Mouse (Mus musculus): ENCODE results near the gene Ddc. TPM values are rescaled to one million over a fixed set of nuclear protein-coding genes. Genes with fewer than 3 reads are reported as not detected.

Ddc gene
- total and polyA plus RNA-seq, 3 experiments: 0.07 to 0.08 TPM; not detected in 1

DNA sequence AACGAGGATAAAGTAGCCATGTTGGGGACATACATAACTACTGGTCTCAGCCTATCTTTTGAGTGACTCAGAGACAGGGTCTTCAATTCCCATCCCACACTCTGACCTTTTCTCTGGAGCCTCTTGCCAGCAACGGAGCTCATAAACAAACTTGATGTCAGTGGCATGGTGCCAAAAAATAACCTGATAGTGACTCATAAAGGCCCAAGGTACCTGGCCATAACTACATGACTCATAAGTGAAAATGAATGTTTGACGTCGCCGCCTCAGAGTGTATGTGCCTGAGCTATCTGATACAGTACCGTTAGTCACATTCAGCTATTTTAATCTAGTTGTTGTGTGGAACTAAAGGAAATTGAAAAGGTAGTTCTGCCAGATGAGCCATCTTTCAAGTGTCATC, 72.3 kb downstream of the Ddc start:
- peaks cover 0 to 8% of the 10 kb centered on the region in 2 experiments; a peak in 2 of 4 replicates for H3K36me3 ChIP-seq (ENCODE audit: control insufficient read depth in 1 of 2, insufficient read depth in 2 of 2, low read length in 2 of 2)
- peak; percentile 41 for DNase-seq (ENCODE audit: low read depth, low spot score)
- peaks cover 31 to 40% of the 10 kb centered on the region in 2 experiments for H3K27me3 ChIP-seq (ENCODE audit: control insufficient read depth in 1 of 2, insufficient read depth in 2 of 2, low read length in 2 of 2)
- H3K79me2 ChIP-seq (ENCODE audit: control insufficient read depth, insufficient read depth, low read length, poor library complexity): no peaks in the 10 kb centered on the region
- no peak overlapping the region for H3K9ac ChIP-seq (ENCODE audit: control insufficient read depth, low read depth, low read length, poor library complexity, severe bottlenecking)
- no peaks in the 10 kb centered on the region for H3K9me3 ChIP-seq (replicated peaks; ENCODE audit: insufficient read depth, low read length)
- no peak overlapping the region for H3K27ac ChIP-seq (ENCODE audit: control insufficient read depth, low read depth, low read length)
- TF ChIP-seq SMC3 (IDR thresholded peaks at IDR 0.05; ENCODE audit: low read depth, low read length) (no peak), TAL1 (IDR thresholded peaks at IDR 0.05; ENCODE audit: low read length) (no peak), POLR2AphosphoS5 (IDR thresholded peaks at IDR 0.05; ENCODE audit: borderline replicate concordance, low read depth, low read length) (no peak)
- H3K4me3 ChIP-seq (ENCODE audit: control insufficient read depth in 1 of 2, insufficient read depth in 1 of 2, low read depth in 2 of 2, low read length in 2 of 2): no peak overlapping the region
- H3K4me1 ChIP-seq (ENCODE audit: control insufficient read depth in 1 of 2, insufficient read depth in 2 of 2, low read length in 2 of 2): peaks cover 0 to 9% of the 10 kb centered on the region in 2 experiments; a peak in 1 of 4 replicates

DNA sequence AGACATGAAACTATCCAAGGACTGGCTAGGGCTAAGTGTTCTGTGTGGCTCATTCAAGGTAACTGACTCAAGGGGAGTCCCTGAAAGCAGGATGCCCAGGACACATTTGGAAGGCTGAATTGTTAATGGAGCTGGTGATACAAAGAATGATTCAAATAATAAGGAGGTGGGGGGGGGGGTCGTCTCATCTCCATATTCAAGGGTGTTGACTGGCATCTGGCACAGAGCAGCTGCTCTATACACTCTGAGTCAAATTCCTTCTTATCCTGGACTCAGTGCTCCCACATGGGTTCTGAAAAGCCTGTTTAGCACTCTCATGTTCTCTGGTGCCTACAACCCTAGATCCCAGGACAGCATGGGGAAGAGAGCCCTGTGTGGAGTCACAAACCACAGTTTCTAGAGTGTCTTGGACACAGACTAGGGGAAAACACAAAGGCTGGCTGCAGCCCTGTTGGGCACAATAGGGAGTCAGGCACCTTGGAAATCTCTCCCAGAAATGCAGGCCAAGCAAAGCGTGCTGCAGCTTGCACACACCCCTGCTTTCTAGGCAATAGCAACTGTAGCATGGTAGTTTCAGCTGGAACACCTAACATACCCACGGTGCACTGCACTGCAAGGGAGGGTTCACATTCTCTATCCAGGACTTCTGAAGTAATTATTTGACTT, 72.8 kb downstream of the Ddc start:
- Histone ChIP-seq H3K9ac (ENCODE audit: control insufficient read depth, low read depth, low read length, poor library complexity, severe bottlenecking) (no peak overlapping the region), H3K4me1 (ENCODE audit: control insufficient read depth in 1 of 2, insufficient read depth in 2 of 2, low read length in 2 of 2) (peaks cover 0 to 9% of the 10 kb centered on the region in 2 experiments; a peak in 1 of 4 replicates), H3K27ac (ENCODE audit: control insufficient read depth, low read depth, low read length) (no peak overlapping the region), H3K27me3 (ENCODE audit: control insufficient read depth in 1 of 2, insufficient read depth in 2 of 2, low read length in 2 of 2) (peaks cover 30 to 38% of the 10 kb centered on the region in 2 experiments), H3K79me2 (ENCODE audit: control insufficient read depth, insufficient read depth, low read length, poor library complexity) (no peaks in the 10 kb centered on the region), H3K4me3 (ENCODE audit: control insufficient read depth in 1 of 2, insufficient read depth in 1 of 2, low read depth in 2 of 2, low read length in 2 of 2) (no peak overlapping the region), H3K36me3 (ENCODE audit: control insufficient read depth in 1 of 2, insufficient read depth in 2 of 2, low read length in 2 of 2) (peaks cover 0 to 11% of the 10 kb centered on the region in 2 experiments; a peak in 2 of 4 replicates), H3K9me3 (replicated peaks; ENCODE audit: insufficient read depth, low read length) (no peaks in the 10 kb centered on the region)
- TF ChIP-seq ZKSCAN1 (IDR thresholded peaks at IDR 0.05; ENCODE audit: low read depth, low read length): no peak
- no peak for TF ChIP-seq CHD2 (IDR thresholded peaks at IDR 0.05; ENCODE audit: low read length)
- no peak for TF ChIP-seq CHD1 (IDR thresholded peaks at IDR 0.05; ENCODE audit: low read depth, low read length)
- no peak for TF ChIP-seq MEF2A (IDR thresholded peaks at IDR 0.05; ENCODE audit: extremely low read depth, insufficient replicate concordance, low read depth, low read length, poor library complexity, severe bottlenecking)
- no peak for TF ChIP-seq JUND (IDR thresholded peaks at IDR 0.05; ENCODE audit: low read depth, low read length)
- TF ChIP-seq SMC3 (IDR thresholded peaks at IDR 0.05; ENCODE audit: low read depth, low read length): no peak
- TF ChIP-seq RAD21 (IDR thresholded peaks at IDR 0.05; ENCODE audit: low read depth, low read length): no peak
- no peak for TF ChIP-seq E2F4 (IDR thresholded peaks at IDR 0.05; ENCODE audit: borderline replicate concordance, low read depth, low read length)
- no peak for TF ChIP-seq MAZ (IDR thresholded peaks at IDR 0.05; ENCODE audit: low read depth, low read length)
- TF ChIP-seq CTCF (IDR thresholded peaks at IDR 0.05 in 2 of 3, conservative IDR thresholded peaks at IDR 0.05 in 1 of 3; ENCODE audit: control insufficient read depth in 1 of 3, insufficient read depth in 1 of 3, low read depth in 2 of 3, low read length in 3 of 3, poor library complexity in 1 of 3, severe bottlenecking in 1 of 3): no peak
- no peak for TF ChIP-seq TBP (IDR thresholded peaks at IDR 0.05; ENCODE audit: low read depth, low read length)
- TF ChIP-seq ETS1 (IDR thresholded peaks at IDR 0.05; ENCODE audit: low read depth, low read length): no peak
- no peak for DNase-seq (ENCODE audit: low read depth, low spot score)

Measured in MEL (cell line).